Mouse (Mus musculus): ENCODE measurements around the gene Gm13078. TPM values are rescaled to one million over a fixed set of nuclear protein-coding genes. Genes with fewer than 3 reads are reported as not detected.

Gm13078 gene
- not detected for total RNA-seq (2023)

GRCm38 (mm10) chr4:143719155-143719554, at the start of gene Gm13078:
Gene Gm13078, plus strand, starts transcription at chr4:143719455.

GRCm38 (mm10) chr4:143702611-143703010, 16.6 kb upstream of the Gm13078 start, which contains the start of gene Gm13089:
Gene Gm13089, minus strand, starts transcription at chr4:143702711.

Other genes with a start within 250 kb of the Gm13078 start
- not detected for gene Gm13043, start 208.1 kb upstream of the Gm13078 start, total RNA-seq (2023)
- not detected for gene Gm13040, start 183.5 kb upstream of the Gm13078 start, total RNA-seq (2023)
- not detected for gene BC080695, start 167.8 kb upstream of the Gm13078 start, total RNA-seq (2023)
- not detected for gene Gm13057, start 167.7 kb upstream of the Gm13078 start, total RNA-seq (2023)
- not detected for gene Gm13083, start 104.5 kb upstream of the Gm13078 start, total RNA-seq (2023)
- gene Gm13088, start 62.2 kb upstream of the Gm13078 start, total RNA-seq (2023) = not detected
- gene Gm13089, start 16.7 kb upstream of the Gm13078 start, total RNA-seq (2023) = not detected
- not detected for gene Gm13023, start 69.9 kb downstream of the Gm13078 start, total RNA-seq (2023)
- not detected for gene Gm13084, start 96.6 kb downstream of the Gm13078 start, total RNA-seq (2023)
- gene Gm13103, start 127.0 kb downstream of the Gm13078 start, total RNA-seq (2023) = not detected
- gene Pramef6, start 180.9 kb downstream of the Gm13078 start, total RNA-seq (2023) = not detected
- not detected for gene Pramef25, start 231.6 kb downstream of the Gm13078 start, total RNA-seq (2023)
- gene Gm13101, start 247.5 kb downstream of the Gm13078 start, total RNA-seq (2023) = not detected